Mouse (Mus musculus) midbrain, embryonic 12.5 days (tissue): ENCODE measurements around the gene Paox. TPM values are rescaled to one million over a fixed set of nuclear protein-coding genes. Genes with fewer than 3 reads are reported as not detected.

Source experiments
- polyA plus RNA-seq: library from polyadenylated mRNA; unstranded; fragments of >200 nt; fragmentation: Nextera tagmentation; extraction: Ambion mirVana; gene quantifications from 2 replicates; pipeline ENCODE4 v1.2.1, GENCODE M21; 2016

The Paox gene
- polyA plus RNA-seq, 1 experiment from 2014 or later: 11.3 TPM

Other genes with a start within 250 kb of the Paox start
- 1.2 and 1.5 TPM in 2 replicates for gene Kndc1, start 221.1 kb upstream of the Paox start, polyA plus RNA-seq
- gene Utf1, start 172.0 kb upstream of the Paox start, polyA plus RNA-seq: not detected in 2 replicates
- 0.45 and 0.52 TPM in 2 replicates for gene 6430531B16Rik, start 137.0 kb upstream of the Paox start, polyA plus RNA-seq
- 3.6 and 3.9 TPM in 2 replicates for gene Adam8, start 123.2 kb upstream of the Paox start, polyA plus RNA-seq
- gene Zfp511, start 79.4 kb upstream of the Paox start, polyA plus RNA-seq: 41.9 and 45.2 TPM in 2 replicates
- 70.6 and 72.7 TPM in 2 replicates for gene Tubgcp2, start 79.1 kb upstream of the Paox start, polyA plus RNA-seq
- 2.5 and 6.9 TPM in 2 replicates for gene Msx3, start 66.7 kb upstream of the Paox start, polyA plus RNA-seq
- 21.4 and 22.3 TPM in 2 replicates for gene Caly, start 33.3 kb upstream of the Paox start, polyA plus RNA-seq
- not detected in 2 replicates for gene Prap1, start 22.4 kb upstream of the Paox start, polyA plus RNA-seq
- 14.6 and 16.1 TPM in 2 replicates for gene Fuom, start 13.4 kb upstream of the Paox start, polyA plus RNA-seq
- gene Echs1, start 677 bp downstream of the Paox start, polyA plus RNA-seq: 136 and 142 TPM in 2 replicates
- gene Mtg1, start 21.8 kb downstream of the Paox start, polyA plus RNA-seq: 26.1 and 28.8 TPM in 2 replicates
- 2.8 and 3.1 TPM in 2 replicates for gene Sprn, start 39.1 kb downstream of the Paox start, polyA plus RNA-seq
- not detected in 2 replicates for gene Olfr522, start 49.0 kb downstream of the Paox start, polyA plus RNA-seq
- not detected in 2 replicates for gene Olfr523, start 57.4 kb downstream of the Paox start, polyA plus RNA-seq
- not detected in 2 replicates for gene Olfr524, start 90.2 kb downstream of the Paox start, polyA plus RNA-seq
- not detected in 2 replicates for gene Cd163l1, start 102.5 kb downstream of the Paox start, polyA plus RNA-seq
- not detected in 2 replicates for gene 5830411N06Rik, start 131.5 kb downstream of the Paox start, polyA plus RNA-seq
- gene Olfr525, start 205.1 kb downstream of the Paox start, polyA plus RNA-seq: not detected in 2 replicates
- gene Olfr527, start 218.2 kb downstream of the Paox start, polyA plus RNA-seq: not detected in 2 replicates
- gene Olfr60, start 245.9 kb downstream of the Paox start, polyA plus RNA-seq: not detected in 2 replicates